Mouse (Mus musculus): Measurements from ENCODE around the gene E130308A19Rik.

DNA sequence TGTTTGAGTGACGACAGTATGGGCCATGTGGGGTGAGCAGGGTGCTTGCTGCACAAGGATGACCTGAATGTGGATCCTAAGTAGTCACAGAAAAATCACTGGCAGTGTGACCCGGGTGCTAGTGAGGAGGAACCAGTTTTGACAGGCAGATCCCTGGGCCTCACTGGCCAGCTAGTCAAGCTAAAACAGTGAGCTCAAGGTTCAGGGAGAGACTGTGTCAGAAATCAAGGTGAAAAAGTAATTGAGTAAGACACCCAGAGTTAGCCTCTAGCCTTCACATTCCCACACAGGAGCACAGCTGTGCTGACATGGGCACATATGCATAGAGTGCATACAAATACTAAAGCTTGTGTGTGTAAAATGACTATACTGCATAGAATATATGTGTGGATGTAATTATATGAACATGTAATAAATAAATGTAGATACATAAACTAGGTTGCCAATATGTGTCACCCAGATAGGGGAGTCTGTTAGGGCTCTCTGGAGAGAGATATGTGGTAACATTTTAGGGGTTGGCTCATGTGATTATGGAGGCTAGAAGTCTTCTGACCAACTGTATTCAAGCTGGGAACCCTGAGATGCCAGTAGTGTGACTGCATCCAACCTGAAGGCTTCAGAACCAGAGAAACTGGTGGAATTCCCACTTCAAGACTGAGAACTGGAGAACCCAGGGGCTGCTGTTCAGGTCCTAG lies 47.6 kb downstream of the E130308A19Rik start:
- TF ChIP-seq POLR2A (IDR thresholded peaks at IDR 0.05; ENCODE audit: borderline replicate concordance, low read depth, low read length), result no peak
- TF ChIP-seq CTCF (IDR thresholded peaks at IDR 0.05; ENCODE audit: low read depth, low read length), result no peak

Data from bone marrow macrophage, adult 2 months (primary cell).